Mouse (Mus musculus) thymus, postnatal 25 days (tissue): ENCODE data around the gene Ptprcap.

Experiments used
- DNase-seq: peaks from one replicate; pipeline ENCODE4 v3.0.0; 2022

Ptprcap gene

GRCm38 (mm10) chr19:4197180-4197579 lies 43.8 kb downstream of the Ptprcap start:
- DNase-seq: no peak

GRCm38 (mm10) chr19:4201291-4201909 lies 48.0 kb downstream of the Ptprcap start, which contains the start of gene Rad9a:
Rad9a (minus strand) TSS chr19:4201662.
- DNase-seq: peak; percentile 96

- no peak for DNase-seq
Measured at GRCm38 (mm10) chr19:4202149-4202548, 48.7 kb downstream of the Ptprcap start.

- peak; percentile 47 for DNase-seq
Measured at GRCm38 (mm10) chr19:4203148-4203547, 49.7 kb downstream of the Ptprcap start.

GRCm38 (mm10) chr19:4203604-4204326 lies 50.4 kb downstream of the Ptprcap start:
- peak; percentile 57 for DNase-seq

- no peak for DNase-seq
Measured at GRCm38 (mm10) chr19:4204889-4205288, 51.5 kb downstream of the Ptprcap start.
